Mouse (Mus musculus) layer of hippocampus, postnatal 25 days (tissue): ENCODE results near the gene Krtap11-1. TPM values are rescaled to one million over a fixed set of nuclear protein-coding genes. Genes with fewer than 3 reads are reported as not detected.

Experiments used
- DNase-seq, 2 experiments: peaks; one replicate each; pipeline ENCODE4 v3.0.0; 2022; ENCODE audit warnings: mixed read lengths in 2 of 2, low spot score in 1 of 2; ENCODE audit errors: extremely low spot score in 1 of 2
- total RNA-seq, 2 experiments: library from RNA; stranded (reverse); gene quantifications; 2 replicates each; pipeline ENCODE4 v1.2.3; 2021

The Krtap11-1 gene
- not detected for total RNA-seq

DNA sequence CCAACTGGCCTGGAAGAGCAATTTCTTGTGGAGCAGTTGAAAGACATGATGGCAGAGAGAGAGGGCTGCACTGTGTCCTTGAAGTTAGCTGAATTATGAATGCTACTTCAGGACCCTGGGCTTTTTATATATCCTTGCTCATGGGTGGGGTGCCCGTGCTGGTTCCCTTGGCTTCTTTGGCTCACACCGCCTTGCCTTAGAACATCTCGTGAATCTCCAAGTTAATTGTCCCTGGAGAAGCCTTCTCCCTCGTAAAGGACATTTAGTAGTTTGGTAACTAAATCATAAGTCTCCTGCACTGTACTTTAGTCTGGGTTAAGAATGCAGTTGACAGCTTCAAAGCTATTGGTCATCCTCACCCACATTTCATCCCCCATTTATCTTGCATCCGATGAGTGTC, at the start of gene Krtap11-1:
Gene Krtap11-1, minus strand, starts transcription at position 101 of the 400 bp plus-strand sequence.
- DNase-seq, result no peak

DNA sequence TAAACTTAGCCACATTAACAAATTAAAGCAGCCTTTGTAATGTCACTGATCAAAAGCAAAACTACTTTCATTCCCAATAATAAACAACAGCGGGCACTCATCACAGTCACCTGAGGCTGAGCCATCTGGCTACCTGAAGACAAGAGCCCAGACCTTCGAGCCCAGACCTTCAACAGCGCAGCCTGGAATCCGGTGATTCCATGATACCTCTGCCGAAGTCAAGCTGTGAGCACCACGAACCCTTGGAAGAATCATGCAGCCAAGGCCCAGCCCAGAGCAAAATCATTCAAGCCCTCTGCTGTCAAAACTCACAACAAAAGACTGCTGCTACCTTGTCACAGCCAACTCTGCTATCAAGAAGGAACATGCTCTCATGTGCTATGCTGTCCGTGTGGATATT, 47.2 kb upstream of the Krtap11-1 start:
- DNase-seq, result no peak

- DNase-seq, result no peak
These were observed 46.3 kb upstream of the Krtap11-1 start for GRCm38 (mm10) chr16:89617251-89617650.

DNA sequence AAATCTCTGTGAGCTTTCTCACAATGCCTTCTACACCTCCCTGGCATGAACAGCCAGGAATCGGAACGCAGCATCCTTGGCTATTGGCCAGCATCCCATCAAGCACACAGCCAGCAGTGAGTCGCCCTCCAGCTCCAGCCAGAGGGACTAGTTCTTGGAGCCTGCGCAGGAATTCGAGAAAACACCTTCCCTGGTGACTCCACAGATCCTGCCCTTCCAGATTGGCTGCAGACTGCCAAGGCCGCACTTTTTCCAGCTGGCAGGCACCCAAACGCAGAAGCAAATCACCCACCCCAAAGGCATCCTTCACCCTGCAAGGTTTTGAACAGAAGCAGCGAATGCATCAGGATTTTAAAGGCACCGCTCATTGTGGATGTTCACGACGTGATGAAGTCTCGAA, 42.7 kb upstream of the Krtap11-1 start:
- peak in 1 of 2 experiments; percentile 13 for DNase-seq

DNA sequence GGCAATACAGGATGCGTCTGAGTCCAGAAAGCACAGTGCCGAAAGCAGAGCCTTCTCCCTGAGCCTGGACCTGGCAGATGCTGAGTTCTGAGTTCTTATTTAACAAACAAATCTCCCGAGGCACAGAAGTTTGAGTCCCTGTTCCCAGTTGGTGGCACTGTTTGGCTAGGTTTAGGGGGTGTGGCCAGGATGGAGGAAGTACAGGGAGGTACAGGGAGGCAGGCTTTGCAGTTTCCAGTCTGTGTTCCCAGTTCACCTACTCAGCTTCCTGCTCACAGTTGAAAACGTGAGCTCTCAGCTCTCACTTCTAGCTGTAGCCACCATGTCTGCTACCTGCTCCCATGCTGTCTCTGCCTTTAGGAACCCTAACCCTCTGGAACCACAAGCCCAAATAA, 37.8 kb upstream of the Krtap11-1 start:
- no peak for DNase-seq

GRCm38 (mm10) chr16:89608161-89608790, 37.3 kb upstream of the Krtap11-1 start:
- DNase-seq, result no peak

DNA sequence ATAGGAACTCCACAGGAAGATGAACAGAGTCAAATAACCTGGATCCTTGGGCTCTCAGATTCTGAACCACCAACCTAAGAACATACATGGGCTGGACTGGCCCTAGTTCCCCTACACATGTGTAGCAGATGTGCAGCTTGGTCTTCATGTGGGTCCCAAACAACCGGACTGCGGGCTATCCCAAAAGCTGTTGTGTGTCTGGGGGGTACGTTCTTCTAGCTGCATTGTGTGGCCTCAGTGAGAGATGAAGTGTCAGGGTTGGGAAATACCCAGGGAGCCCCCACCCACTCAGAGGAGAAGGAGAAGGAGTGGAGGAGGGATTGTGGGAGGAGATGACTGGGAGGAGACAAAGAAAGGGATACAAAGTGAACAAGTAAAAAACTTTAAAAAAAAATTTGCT, 36.0 kb upstream of the Krtap11-1 start:
- DNase-seq, result no peak

GRCm38 (mm10) chr16:89587209-89587608, 16.2 kb upstream of the Krtap11-1 start:
- DNase-seq, result no peak

- no peak for DNase-seq
These were observed 14.9 kb upstream of the Krtap11-1 start for GRCm38 (mm10) chr16:89585604-89586508.

- no peak for DNase-seq
These were observed 10.7 kb upstream of the Krtap11-1 start for GRCm38 (mm10) chr16:89581658-89582057.

GRCm38 (mm10) chr16:89570516-89570915, 467 bp downstream of the Krtap11-1 start:
- DNase-seq, result peak; percentile 42 to 44

- peak; percentile 32 to 35 for DNase-seq
These were observed 1.8 kb downstream of the Krtap11-1 start for GRCm38 (mm10) chr16:89569136-89569535.

DNA sequence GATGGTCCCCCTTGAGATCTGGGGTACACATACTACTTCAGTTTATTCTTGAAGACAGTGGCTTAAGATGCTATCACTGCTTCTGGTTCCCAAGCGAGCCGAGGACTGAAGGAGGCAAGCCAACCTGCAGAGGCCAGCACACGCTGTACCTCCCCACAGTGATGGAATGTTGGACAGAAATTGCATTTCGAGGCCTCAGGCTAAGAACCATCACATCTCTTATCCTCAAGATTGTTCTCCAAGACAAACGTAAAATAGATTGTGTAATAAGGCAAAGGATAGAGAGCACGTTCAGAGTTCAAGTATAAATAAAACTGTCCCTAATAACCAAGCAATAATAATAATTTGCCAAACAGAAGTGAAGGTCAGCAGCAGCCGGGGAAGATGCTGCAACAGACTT, 2.8 kb downstream of the Krtap11-1 start:
- no peak for DNase-seq

DNA sequence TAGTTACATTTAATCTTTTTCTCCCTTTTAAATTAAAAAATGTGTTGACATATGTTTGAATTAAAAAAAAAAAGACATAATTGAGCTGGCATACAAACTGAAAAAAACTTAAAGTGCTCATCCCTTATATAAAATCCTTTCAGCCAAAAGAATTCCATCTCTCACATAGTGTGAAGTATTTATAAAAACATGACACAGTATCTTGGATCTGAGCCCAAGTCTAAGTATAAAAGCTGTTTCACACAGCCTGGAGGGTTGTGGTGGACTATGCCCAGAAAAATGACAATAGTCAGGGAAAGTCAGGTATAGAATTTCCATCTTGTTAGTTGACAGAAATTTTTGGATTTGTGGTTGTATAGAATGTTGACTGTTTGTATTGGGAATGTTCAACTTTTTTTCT, 20.7 kb downstream of the Krtap11-1 start:
- no peak for DNase-seq

DNA sequence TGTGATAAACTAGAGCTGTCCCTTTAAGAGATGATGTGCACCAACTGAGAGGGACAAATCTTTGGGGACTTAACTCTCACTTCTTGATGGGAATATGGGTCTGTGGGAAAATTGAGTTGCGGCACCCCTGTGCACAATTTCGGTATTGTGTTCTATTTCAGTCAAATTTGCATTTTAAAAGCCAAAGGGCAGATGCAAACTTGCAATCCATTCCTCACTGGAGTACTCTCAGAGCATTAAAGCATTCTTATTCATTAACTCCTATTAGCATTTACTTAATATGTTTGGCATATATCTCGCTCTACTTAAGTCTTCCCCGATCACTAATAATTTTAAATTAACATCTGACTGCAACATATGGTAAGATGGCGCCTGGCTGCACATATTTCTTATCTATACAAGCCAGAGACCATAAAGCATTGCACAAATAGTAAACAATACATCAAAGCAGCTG, 32.9 kb downstream of the Krtap11-1 start:
- DNase-seq, result no peak

DNA sequence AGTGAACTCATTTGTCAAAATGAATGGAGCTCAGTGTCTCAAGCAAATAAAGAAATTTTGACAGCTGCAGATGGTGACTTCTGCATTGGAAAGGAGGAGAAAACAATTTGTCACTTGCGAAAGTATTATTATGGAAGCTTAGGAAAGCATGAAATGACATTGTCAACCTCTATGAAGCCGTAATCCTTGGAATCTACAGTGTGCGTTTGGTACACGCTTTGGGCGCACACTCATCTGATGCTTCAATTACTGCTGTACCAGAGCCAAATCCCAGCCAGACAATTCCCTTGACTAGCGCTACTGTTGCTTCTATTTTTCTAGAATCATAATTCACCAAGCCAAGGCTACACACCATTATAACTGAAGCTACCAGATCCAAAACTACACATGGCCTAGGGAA, 33.6 kb downstream of the Krtap11-1 start:
- DNase-seq, result no peak

GRCm38 (mm10) chr16:89530547-89530946, 40.4 kb downstream of the Krtap11-1 start:
- DNase-seq, result no peak

- no peak for DNase-seq
These were observed 41.1 kb downstream of the Krtap11-1 start for GRCm38 (mm10) chr16:89529846-89530245.

- no peak for DNase-seq
These were observed 42.6 kb downstream of the Krtap11-1 start for GRCm38 (mm10) chr16:89528380-89528779.

DNA sequence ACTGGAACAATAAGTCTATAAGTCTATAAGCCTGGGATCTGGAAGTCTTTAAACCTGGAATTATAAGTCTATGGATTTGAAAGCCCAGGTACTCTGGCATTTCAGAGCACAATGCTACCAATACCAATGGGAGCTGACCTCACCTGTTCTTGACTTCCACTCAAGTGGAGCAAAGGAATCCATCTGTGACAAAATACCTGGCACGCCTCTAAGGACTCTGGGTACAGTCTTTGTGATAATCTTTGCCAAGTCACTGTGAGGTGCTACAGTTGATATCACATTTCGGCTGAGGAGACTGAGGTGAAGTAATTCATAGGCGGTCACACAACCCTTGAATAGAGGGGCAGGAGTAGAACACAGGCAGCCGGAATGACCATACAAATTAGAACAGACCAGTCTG, 50.0 kb downstream of the Krtap11-1 start:
- DNase-seq, result no peak

DNA sequence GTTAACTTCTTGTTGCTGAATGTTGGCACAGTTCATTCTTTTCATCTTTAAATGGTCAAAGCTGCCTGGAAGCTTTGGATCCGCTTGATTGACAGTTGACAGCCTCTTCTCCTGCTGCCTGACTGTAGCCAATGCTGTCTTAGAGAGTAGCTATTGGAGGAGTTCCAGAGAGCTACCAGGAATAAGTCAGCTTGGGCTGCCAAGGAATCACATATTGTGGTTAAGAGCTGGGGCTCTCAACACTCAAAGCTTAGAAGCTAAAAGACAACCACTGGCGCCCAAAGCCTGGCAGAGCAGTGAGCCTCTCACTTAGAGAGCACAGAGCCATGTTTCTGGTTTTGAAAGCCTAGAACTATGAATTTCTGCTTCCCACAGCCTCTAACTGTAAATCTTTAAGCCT, 50.4 kb downstream of the Krtap11-1 start:
- no peak for DNase-seq
